Mouse (Mus musculus): ENCODE measurements at regions not wholly inside any gene's neighbourhood (a gene's known extent, or its start where the extent isn't known, plus 50 kb on each side); places are given as distances from the start of the nearest gene placed in this dataset.

DNA sequence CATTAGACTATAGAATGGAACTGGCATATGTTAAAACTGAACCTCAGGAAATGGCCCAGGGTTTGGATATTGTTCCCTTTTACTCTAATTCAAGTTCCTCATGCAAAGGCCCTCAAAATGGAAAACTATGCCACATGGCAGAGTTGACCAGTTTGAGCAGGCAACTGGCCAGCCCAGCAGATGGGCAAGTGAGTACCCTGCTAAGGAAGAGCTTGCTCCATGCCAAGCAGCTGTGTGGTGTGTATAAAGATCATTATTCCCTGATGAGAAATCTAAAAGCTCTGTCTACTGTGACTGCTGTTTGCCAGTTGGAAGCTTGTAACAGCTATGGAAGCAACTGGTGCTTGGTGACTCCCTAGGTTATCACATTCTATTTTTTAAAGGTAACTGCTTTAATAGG is 453.4 kb upstream of the Foxg1 start:
- Histone ChIP-seq H3K27ac (no peak overlapping the region), H3K27me3 (replicated peaks) (no peaks in the 10 kb centered on the region), H3K9ac (no peak overlapping the region), H3K36me3 (no peaks in the 10 kb centered on the region), H3K4me1 (no peaks in the 10 kb centered on the region), H3K9me3 (no peaks in the 10 kb centered on the region), H3K4me3 (no peak overlapping the region), H3K4me2 (replicated peaks) (no peak overlapping the region)
- ATAC-seq (ENCODE audit: low FRiP score, low read depth): no peak

GRCm38 (mm10) chr12:48946505-48946904 is 436.0 kb upstream of the Foxg1 start:
- Histone ChIP-seq H3K27me3 (replicated peaks) (no peaks in the 10 kb centered on the region), H3K4me3 (no peak overlapping the region), H3K9me3 (no peaks in the 10 kb centered on the region), H3K36me3 (no peaks in the 10 kb centered on the region), H3K27ac (no peak overlapping the region), H3K4me1 (no peaks in the 10 kb centered on the region), H3K9ac (no peak overlapping the region), H3K4me2 (replicated peaks) (no peak overlapping the region)
- ATAC-seq (ENCODE audit: low FRiP score, low read depth): no peak

GRCm38 (mm10) chr12:48959289-48960005 is 423.0 kb upstream of the Foxg1 start:
- Histone ChIP-seq H3K4me2 (replicated peaks) (no peak overlapping the region; the same call in 1 of the 2 replicates), H3K9me3 (no peaks in the 10 kb centered on the region), H3K9ac (no peak overlapping the region), H3K4me1 (no peaks in the 10 kb centered on the region; the same call in 1 of the 2 replicates), H3K27ac (peak overlapping the region; percentile 42; the same call in 1 of the 2 replicates), H3K27me3 (replicated peaks) (no peaks in the 10 kb centered on the region), H3K4me3 (no peak overlapping the region), H3K36me3 (no peaks in the 10 kb centered on the region)
- peak; percentile 79 for ATAC-seq (ENCODE audit: low FRiP score, low read depth)
- WGBS: 42% methylated on average over 6 of the region's 6 CpGs

DNA sequence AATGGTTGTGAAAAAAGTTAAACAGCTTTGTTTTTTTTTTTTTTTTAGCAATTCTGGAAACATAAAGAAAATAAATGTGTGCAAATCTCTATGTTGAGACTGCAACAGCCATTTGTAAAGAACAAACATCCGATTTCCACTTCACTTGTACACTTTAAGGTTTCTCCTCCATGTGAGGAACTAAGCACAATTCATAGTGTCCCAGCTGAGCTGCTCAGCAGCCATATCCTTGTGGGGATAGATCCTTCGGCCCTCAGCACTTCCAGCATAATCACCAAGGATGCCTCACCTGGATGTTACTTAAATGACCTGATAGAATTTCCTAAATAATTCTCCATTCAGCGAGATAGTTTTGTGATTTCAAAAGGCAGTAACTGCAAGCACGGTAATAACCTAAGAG is 422.4 kb upstream of the Foxg1 start:
- H3K9ac ChIP-seq: no peak overlapping the region
- H3K4me2 ChIP-seq (replicated peaks): no peak overlapping the region
- WGBS: 72% methylated on average over 4 of the region's 4 CpGs
- ATAC-seq (ENCODE audit: low FRiP score, low read depth): no peak
- H3K27ac ChIP-seq: no peak overlapping the region
- H3K4me1 ChIP-seq: no peaks in the 10 kb centered on the region; the same call in 1 of the 2 replicates
- H3K9me3 ChIP-seq: no peaks in the 10 kb centered on the region
- no peak overlapping the region for H3K4me3 ChIP-seq
- no peaks in the 10 kb centered on the region for H3K27me3 ChIP-seq (replicated peaks)
- H3K36me3 ChIP-seq: no peaks in the 10 kb centered on the region

DNA sequence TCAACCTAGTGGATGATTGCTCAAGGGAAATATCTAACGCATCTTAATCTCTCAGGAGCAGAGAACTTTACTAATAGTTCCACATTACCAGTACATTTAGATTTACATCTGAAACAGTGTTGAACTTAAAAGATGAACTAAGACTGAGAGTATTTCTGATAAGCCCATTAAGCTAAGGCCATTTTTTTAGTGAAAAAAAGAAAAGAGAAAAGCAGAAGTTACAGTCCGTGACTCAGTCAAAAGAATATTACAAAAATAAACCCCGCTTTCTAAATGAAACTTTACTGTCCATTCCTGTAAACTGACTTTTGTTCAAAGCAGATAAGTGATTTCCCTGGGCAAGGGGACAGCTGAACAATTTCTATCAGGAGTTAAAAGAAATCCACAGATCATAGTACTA is 419.0 kb upstream of the Foxg1 start:
- no peaks in the 10 kb centered on the region for H3K27me3 ChIP-seq (replicated peaks)

More for the DNA sequence above, 419.0 kb upstream of the Foxg1 start:
- ATAC-seq (ENCODE audit: low FRiP score, low read depth): no peak
- H3K4me2 ChIP-seq (replicated peaks): no peak overlapping the region
- no peaks in the 10 kb centered on the region for H3K36me3 ChIP-seq
- no peak overlapping the region for H3K27ac ChIP-seq
- H3K9me3 ChIP-seq: no peaks in the 10 kb centered on the region
- 91% methylated on average over 3 of the region's 3 CpGs for WGBS
- no peak overlapping the region for H3K4me3 ChIP-seq
- no peaks in the 10 kb centered on the region; the same call in 1 of the 2 replicates for H3K4me1 ChIP-seq
- no peak overlapping the region for H3K9ac ChIP-seq

All from neural tube, embryonic 12.5 days (tissue).